Mouse (Mus musculus) embryo, embryonic 9.5 days (tissue): ENCODE data around the gene Taf6.
A peak's percentile ranks its signal among the peaks of the same experiment; 100 is the strongest.

Experiments used
- DNase-seq: peaks from one replicate; pipeline ENCODE4 v3.0.0-alpha.2; 2017; ENCODE audit errors: extremely low spot score

Gene Taf6

DNA sequence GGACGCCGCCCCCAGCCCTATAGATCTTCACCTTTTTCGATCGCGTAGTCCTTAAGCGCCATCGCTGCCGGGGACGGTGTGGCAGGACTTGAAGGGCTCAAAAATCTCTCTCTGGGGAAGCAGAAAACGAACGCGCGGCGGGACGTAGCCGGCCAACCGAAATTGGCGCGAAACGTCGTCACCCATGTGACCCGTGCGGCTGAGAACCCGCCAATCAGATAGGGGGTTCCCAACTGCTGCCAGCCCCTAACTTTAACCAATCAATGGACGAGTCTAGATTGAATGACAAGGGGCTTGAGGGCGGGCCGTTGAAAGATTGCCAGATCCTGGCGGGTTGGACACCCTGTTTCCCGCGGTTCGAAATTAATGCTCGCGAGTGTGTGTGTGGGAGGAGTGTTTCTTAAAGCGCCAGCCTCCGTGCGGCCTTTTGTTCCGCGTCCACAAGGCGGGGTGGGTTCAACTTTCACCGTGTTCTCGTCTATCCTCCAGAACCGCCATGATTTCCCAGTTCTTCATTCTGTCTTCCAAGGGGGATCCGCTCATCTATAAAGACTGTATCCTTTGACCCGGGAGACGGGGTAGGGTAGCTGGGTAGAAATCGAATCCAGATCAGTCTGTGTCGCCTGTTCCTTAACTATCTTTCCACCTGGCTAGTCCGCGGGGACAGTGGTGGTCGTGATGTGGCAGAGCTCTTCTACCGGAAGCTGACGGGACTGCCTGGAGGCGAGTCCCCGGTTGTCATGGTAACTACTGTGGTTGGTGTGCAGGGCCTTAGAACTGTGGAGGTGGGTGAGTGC is 15.4 kb downstream of the Taf6 start, which contains the start of the genes Ap4m1 and Mcm7:
Gene Ap4m1 (plus strand): TSS at position 308 of the 797 bp plus-strand sequence.
Gene Mcm7 (minus strand): TSS at position 728 of the 797 bp plus-strand sequence.
- peak; percentile 92 for DNase-seq

DNA sequence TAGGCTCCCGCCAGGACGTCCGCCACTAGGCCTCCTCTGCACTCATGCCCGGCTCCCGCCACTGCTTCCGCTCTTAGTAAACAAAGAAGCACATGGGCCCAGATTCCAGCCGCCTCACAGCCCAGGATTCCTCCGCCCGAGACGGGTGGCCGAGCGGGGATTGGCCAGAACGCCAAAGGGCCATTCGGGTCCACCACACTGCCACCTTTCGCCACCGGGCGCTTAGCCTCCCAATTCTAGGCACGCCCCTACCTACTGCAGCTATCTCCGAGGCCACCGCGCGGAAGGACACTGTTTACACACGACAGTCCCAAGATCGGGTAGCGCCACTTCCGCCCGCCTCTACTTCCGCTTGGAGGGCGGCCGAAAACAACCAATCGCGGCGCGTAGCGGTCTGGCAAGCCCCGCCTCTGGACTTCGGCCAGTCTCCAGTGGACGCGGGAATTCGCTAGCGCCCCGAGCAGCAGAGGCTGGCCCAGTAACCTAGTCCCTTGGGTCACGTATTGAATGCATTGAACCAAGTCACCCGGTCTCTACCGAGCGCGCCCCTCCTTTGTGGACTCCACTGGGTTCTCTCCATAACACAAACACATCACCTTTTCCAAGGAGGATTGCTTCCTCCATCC is 16.2 kb downstream of the Taf6 start:
- DNase-seq, result peak; percentile 97

DNA sequence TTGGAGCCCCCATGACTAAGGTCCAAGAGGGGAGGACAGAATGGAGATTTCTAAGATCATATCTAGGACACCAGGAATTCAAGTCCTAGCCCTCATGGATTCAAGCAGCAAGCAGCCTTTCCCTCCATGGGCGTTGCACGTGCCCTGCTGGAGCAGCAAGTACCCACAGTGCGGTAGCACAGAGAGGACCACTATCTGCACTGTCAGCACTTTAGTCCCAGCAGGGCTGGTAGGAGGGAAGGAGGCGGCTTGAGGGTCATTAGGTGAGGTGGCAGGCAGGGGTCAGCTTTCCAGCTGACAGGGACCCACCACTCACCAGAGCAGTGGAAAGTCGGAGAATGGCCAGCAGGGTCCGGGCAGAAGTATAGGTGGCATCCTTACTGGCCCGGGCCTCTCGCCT is 21.7 kb downstream of the Taf6 start:
- DNase-seq, result no peak

DNA sequence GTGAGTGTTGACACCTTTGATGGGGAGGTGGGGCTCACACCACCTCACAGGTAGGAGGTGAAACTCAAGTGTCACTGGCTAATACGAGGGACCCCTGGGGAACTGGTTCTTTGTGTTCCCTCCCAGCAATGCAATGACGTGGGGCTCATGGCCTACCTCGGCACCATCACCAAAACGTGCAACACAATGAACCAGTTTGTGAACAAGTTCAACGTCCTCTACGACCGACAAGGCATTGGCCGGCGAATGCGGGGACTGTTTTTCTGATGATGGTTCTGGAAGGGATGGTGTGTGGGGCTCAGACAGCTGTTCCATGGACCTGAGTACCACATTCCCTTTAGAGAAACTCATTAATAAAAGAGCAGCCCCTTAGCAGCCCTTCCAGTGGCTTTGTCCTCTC is 23.6 kb downstream of the Taf6 start:
- DNase-seq, result no peak

DNA sequence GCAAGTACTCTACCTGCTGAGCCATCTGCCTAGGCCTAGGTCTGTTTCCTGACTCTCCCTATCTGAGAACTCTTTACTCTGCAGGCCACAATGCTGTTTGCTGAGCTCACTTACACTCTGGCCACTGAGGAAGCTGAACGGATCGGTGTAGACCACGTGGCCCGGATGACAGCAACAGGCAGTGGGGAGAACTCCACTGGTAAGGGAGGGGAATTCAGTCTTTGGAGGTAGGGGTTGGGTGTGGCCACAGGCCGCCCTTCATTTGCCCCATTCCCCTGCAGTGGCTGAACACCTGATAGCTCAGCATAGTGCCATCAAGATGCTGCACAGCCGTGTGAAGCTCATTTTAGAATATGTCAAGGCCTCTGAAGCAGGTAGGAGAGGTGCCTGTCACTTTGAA is 24.2 kb downstream of the Taf6 start:
- no peak for DNase-seq

DNA sequence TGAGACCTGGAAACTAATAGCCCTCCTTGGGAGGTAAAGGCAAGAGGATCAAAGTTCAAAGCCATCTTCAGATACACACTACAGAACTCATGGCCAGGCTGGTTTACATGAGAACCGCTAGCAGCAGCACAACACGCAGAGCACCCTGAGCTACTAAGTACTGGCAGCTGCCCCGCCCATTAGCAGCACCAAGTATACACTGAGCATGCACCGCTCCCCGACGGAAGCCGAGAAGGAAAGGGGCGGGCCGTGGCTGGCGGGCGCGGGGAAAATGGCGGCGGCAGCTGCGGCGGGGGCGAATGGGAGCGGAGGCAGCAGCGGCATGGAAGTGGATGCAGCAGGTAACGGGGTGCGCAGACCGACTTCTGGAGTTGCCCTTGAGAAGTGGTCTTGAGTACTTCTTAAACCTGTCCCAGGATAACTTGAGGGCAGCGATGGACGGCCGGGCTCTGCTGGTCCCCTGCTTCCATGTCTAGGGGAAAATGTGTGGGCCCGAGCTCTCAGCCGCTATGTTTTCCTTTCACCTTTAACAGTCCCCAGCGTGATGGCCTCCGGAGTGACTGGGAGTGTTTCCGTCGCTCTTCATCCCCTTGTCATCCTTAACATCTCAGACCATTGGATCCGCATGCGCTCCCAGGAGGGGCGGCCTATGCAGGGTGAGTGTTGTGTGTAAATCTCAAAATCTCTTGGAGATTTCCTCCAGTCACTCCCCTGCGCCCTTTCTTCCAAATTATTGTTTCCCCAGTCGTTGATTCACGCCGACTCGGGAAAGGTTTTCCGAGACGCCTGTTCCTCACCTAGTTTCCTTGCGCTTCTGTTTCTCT is 26.2 kb downstream of the Taf6 start, which contains the start of gene Cops6:
Gene Cops6 (plus strand): TSS at position 230 of the 824 bp plus-strand sequence.
- peak; percentile 95 for DNase-seq

DNA sequence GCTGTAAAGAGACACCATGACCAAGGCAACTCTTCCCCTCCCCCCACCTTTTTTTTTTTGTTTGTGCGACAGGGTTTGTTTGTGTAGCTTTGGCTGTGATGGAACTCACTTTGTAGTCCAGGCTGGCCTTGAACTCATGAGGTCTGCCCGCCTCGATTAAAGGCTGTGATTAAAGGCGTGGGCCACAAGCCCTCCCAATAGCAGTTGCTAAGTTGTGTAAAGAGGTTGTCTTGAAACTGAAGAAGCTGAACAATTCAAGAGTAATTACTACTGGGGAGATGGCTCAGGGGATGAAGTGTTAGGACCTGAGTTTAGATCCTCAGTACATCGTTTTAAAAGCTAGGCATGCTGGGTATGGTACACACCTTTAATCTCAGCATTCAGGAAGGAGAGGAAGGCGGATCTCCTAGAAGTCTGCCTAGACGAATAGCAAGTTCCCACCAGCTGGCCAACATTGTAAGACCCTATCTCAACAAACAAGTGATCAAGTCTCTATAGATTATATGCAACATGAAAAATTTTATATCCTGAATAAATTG is 27.0 kb downstream of the Taf6 start:
- DNase-seq, result no peak

DNA sequence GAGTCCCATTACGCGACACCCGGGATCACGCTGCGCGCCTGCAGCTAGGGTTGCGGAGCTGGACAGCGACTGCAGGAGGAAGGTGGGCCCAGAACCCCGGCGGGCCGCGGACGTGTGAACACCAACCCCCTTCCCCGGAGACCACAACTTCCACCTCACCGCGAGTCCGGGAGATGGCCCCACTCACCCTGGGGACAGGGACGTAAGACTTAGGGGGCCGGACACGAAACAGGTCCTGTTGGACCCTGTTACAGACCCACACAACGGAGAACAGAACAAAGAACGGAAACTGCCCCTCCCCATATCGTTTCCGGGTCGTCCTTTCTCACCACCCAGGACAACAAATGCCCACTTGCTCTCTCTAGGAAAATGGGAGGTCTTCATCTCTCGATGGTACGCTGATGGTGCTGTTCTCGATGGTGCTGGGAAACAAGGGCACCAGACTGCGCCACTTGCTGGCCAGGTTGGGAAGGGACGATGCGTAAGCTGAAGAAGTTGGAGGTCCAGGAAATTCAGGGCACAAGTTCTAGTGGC is 31.7 kb downstream of the Taf6 start, which contains the start of gene Zfp113:
Gene Zfp113 (minus strand): TSS at position 302 of the 534 bp plus-strand sequence.
- DNase-seq, result peak; percentile 94

DNA sequence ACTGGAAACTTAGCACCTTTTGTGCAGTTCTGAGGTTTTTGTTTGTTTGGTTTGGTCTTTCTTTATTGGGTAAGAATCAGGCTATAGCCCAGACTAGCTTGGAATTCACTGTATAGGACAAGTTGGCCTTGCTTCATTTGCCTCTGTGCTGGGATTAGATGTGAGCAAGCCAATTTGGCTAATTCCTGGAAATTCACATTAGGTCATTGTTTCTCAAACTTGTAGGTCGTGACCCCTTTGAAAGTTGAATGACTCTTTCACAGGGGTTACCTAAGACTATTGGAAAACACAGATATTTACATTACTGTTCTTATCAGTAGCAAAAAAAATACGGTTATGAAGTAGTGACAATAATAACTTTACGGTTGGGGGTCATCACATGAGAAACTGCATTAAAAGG is 32.9 kb downstream of the Taf6 start:
- DNase-seq, result no peak

DNA sequence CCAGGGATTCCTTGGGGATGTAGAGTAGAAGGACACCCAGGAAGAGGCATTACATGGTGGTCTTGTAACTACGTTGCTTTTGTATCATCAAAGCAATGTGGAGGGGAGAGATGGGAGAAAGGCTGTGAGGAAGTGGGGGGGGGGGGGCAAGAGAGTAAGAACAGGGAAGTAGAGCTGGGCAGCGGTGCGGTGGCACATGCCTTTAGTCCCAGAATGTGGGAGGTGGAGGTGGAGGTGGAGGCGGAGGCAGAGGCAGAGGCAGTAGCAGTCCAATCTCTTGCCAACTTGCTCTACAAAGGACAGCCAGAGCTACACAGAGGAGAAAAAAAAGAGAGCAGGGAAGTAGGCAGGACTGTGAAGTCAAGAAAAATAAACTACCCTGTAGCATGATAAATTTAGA is 48.7 kb downstream of the Taf6 start:
- DNase-seq, result no peak

DNA sequence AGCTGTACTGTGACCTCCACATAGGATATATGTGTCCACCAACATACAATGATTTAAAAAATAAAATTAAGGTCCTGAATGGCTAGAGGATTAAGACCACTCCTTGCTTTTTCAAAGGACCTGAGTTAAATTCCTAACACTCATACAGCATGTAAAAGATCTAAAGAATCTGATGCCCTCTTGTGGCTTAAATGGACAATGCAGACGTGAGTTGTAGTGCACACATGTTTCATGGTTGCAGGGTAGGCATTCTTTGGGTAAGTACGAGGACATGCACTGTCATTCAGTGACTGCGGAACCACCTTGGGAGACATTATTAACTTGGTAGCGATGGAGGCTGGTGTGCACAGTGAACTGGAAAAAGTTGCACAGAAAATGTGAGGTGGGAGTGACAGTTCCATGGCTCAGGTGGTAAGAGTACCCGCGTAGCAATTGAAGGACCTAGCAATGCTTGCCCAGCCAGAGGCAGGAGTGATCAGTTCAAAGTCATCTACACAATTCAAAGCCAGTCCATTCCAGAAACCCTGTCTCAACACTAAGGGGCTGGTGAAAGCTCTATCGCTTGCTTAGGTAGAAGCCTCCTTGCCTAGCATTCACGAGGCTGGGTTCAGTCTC is 49.2 kb downstream of the Taf6 start:
- peak; percentile 30 for DNase-seq

DNA sequence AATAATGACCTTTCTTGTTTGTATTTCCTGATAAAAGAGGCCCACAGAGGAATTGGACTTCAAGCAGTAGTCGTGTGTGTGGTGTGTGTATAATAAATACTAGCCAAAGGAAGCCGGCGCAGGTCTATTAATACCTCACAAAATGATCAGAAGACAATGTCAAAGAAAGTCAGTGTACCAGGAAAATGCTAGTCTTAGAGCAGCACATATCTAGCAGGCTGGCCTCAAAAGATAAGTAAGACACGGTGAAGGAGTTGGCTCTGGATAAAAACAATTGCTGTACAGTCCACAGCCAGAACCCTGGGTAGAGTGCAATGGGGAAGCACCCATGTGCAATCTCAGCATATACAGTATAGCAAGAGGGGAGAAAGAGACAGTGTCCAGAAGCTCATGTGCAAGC is 50.0 kb downstream of the Taf6 start:
- no peak for DNase-seq

DNA sequence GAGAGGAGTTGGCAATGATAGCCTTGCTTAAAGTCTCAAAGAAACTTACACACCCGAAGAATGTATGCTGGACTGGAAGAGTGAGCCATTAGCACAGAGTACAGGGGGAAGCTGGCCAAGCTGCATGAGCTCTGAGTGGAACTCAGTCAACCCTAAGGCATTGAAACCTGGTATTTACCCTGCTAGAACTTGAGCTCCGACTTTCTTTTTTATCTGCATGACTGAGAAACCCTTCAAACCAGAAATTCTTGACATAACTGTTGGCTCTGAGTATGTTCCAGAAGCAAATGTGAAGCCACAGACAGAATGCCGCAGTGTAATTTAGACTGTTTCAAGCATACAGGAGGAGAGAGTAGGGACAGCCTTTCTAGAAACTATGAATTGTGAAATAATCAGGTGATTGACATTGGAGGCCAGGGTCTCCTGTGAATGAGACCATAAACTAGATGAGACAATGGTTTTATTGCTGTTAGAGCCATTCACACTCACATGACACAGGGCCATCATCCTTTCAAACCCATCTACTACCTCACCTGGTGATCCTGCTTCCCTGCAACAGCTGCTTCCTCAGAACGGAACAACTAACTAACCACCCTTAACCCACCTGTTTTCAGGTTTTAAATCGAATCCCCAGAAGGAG is 54.7 kb downstream of the Taf6 start:
- no peak for DNase-seq
